In the genomic region with DNA sequence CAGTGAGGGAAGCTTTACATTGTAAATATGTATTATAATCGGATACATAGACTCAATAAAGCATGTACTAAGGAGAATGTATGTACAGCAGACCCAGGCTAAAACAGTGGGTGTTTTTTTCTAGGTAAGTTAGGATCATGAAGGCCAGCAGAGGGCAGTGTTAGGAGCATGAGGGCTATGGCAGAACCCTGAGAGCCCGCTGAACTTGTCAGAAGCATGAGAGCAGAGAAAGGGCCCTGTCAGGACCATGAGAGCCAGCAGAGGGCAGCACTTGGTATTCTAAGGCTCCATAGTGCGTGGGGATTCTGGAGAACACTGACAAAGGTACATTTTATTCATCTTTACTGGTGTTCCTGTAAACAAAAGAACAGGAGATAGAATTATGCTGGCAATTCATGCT, we compare ENCODE assay signal across 8 mouse cellular contexts. TPM values are rescaled to one million over a fixed set of nuclear protein-coding genes. Genes with fewer than 3 reads are reported as not detected.
DNase-seq lines count a peak whose midpoint lies in the region; ATAC-seq and TF ChIP-seq lines count a peak whose summit lies in the region.

No protein-coding gene starts in this region.

- no peak overlapping the region for H3K27ac ChIP-seq in MEL (ENCODE audit: control insufficient read depth, low read depth, low read length)
- H3K27ac ChIP-seq in cerebellum, adult 2 months (ENCODE audit: insufficient read depth, low read length), result no peak overlapping the region
- no peak overlapping the region for H3K27ac ChIP-seq in forebrain, postnatal 0 days (ENCODE audit: low read depth, low read length)
- H3K27ac ChIP-seq in lung, embryonic 14.5 days (ENCODE audit: low read depth), result no peak overlapping the region
- H3K27ac ChIP-seq in thymus, adult 2 months (ENCODE audit: control insufficient read depth, insufficient read depth, low read length), result no peak overlapping the region

- TF ChIP-seq CTCF in MEL (IDR thresholded peaks at IDR 0.05 in 2 of 3, conservative IDR thresholded peaks at IDR 0.05 in 1 of 3; ENCODE audit: control insufficient read depth in 1 of 3, insufficient read depth in 1 of 3, low read depth in 2 of 3, low read length in 3 of 3, poor library complexity in 1 of 3, severe bottlenecking in 1 of 3), result peak; percentile 82 to 94 (median 87)
- peak; percentile 81 for TF ChIP-seq CTCF in cerebellum, adult 2 months (IDR thresholded peaks at IDR 0.05; ENCODE audit: borderline replicate concordance, insufficient read depth, low read depth, low read length)
- TF ChIP-seq CTCF in forebrain, postnatal 0 days (IDR thresholded peaks at IDR 0.05; ENCODE audit: low read depth), result peak; percentile 93
- TF ChIP-seq CTCF in lung, embryonic 14.5 days (IDR thresholded peaks at IDR 0.05; ENCODE audit: low read depth), result peak; percentile 90
- TF ChIP-seq CTCF in thymus, adult 2 months (IDR thresholded peaks at IDR 0.05; ENCODE audit: borderline replicate concordance, control insufficient read depth, extremely low read depth, insufficient read depth, low read length, poor library complexity), result peak; percentile 86; the same call in 1 of the 2 replicates

- H3K9ac ChIP-seq in MEL (ENCODE audit: control insufficient read depth, low read depth, low read length, poor library complexity, severe bottlenecking), result no peak overlapping the region
- no peak overlapping the region for H3K9ac ChIP-seq in forebrain, postnatal 0 days
- H3K9ac ChIP-seq in lung, embryonic 14.5 days, result no peak overlapping the region

- H3K27me3 ChIP-seq in MEL (ENCODE audit: control insufficient read depth in 1 of 2, insufficient read depth in 2 of 2, low read length in 2 of 2), result no peaks in the 10 kb centered on the region
- H3K27me3 ChIP-seq in cerebellum, adult 2 months (ENCODE audit: control insufficient read depth, insufficient read depth, low read length), result no peaks in the 10 kb centered on the region
- no peaks in the 10 kb centered on the region for H3K27me3 ChIP-seq in forebrain, postnatal 0 days (ENCODE audit: insufficient read depth, low read length)
- H3K27me3 ChIP-seq in lung, embryonic 14.5 days (ENCODE audit: insufficient read depth, low read length), result no peaks in the 10 kb centered on the region
- no peaks in the 10 kb centered on the region for H3K27me3 ChIP-seq in thymus, adult 2 months (ENCODE audit: control insufficient read depth, insufficient read depth, low read length)

- TF ChIP-seq EP300 in MEL (IDR thresholded peaks at IDR 0.05; ENCODE audit: low read depth in 1 of 2, low read length in 2 of 2), result no peak

- H3K4me2 ChIP-seq in forebrain, postnatal 0 days (ENCODE audit: low read depth), result no peak overlapping the region
- no peak overlapping the region for H3K4me2 ChIP-seq in lung, embryonic 14.5 days

- no peak for TF ChIP-seq RAD21 in MEL (IDR thresholded peaks at IDR 0.05; ENCODE audit: low read depth, low read length)

- peaks cover 2 to 7% of the 10 kb centered on the region in 2 experiments; a peak in 2 of 4 replicates for H3K4me1 ChIP-seq in MEL (ENCODE audit: control insufficient read depth in 1 of 2, insufficient read depth in 2 of 2, low read length in 2 of 2)
- no peaks in the 10 kb centered on the region for H3K4me1 ChIP-seq in cerebellum, adult 2 months (ENCODE audit: control insufficient read depth, insufficient read depth, low read length)
- H3K4me1 ChIP-seq in forebrain, postnatal 0 days (ENCODE audit: insufficient read depth), result peaks cover 15% of the 10 kb centered on the region
- peaks cover 5% of the 10 kb centered on the region; the same call in 1 of the 2 replicates for H3K4me1 ChIP-seq in lung, embryonic 14.5 days (ENCODE audit: insufficient read depth)
- H3K4me1 ChIP-seq in thymus, adult 2 months (replicated peaks; ENCODE audit: control insufficient read depth, insufficient read depth, low read length), result peaks cover 5% of the 10 kb centered on the region

- H3K9me3 ChIP-seq in MEL (replicated peaks; ENCODE audit: insufficient read depth, low read length), result no peaks in the 10 kb centered on the region
- H3K9me3 ChIP-seq in forebrain, postnatal 0 days (ENCODE audit: low read length), result no peaks in the 10 kb centered on the region
- no peaks in the 10 kb centered on the region for H3K9me3 ChIP-seq in lung, embryonic 14.5 days (ENCODE audit: low read depth, low read length)

- H3K79me2 ChIP-seq in MEL (ENCODE audit: control insufficient read depth, insufficient read depth, low read length, poor library complexity), result peaks cover 24% of the 10 kb centered on the region

- TF ChIP-seq POLR2A in MEL (IDR thresholded peaks at IDR 0.05; ENCODE audit: control insufficient read depth in 1 of 2, insufficient read depth in 1 of 2, low read depth in 1 of 2, low read length in 2 of 2, poor library complexity in 1 of 2), result peak in 1 of 2 experiments; percentile 67; a peak in 1 of 4 replicates
- no peak for TF ChIP-seq POLR2A in cerebellum, adult 2 months (IDR thresholded peaks at IDR 0.05; ENCODE audit: borderline replicate concordance, insufficient read depth, low read length)
- TF ChIP-seq POLR2A in thymus, adult 2 months (IDR thresholded peaks at IDR 0.05; ENCODE audit: control insufficient read depth, extremely low read depth, insufficient read depth, low read length, poor library complexity), result no peak

- DNase-seq in MEL (ENCODE audit: low read depth, low spot score), result peak; percentile 97
- DNase-seq in cerebellum, adult 2 months, result peak; percentile 84 to 85
- peak; percentile 96 for DNase-seq in forebrain, postnatal 0 days
- DNase-seq in layer of hippocampus, adult 8-10 months (ENCODE audit: low spot score in 2 of 2), result peak; percentile 86 to 93
- peak; percentile 98 for DNase-seq in lung, embryonic 14.5 days
- peak; percentile 81 for DNase-seq in ovary, adult 18-20 months (ENCODE audit: low spot score)
- peak; percentile 92 for DNase-seq in thymus, adult 2 months

- H3K36me3 ChIP-seq in MEL (ENCODE audit: control insufficient read depth in 1 of 2, insufficient read depth in 2 of 2, low read length in 2 of 2), result peaks cover 9 to 17% of the 10 kb centered on the region in 2 experiments
- H3K36me3 ChIP-seq in forebrain, postnatal 0 days (ENCODE audit: insufficient read depth), result peaks cover 16% of the 10 kb centered on the region; the same call in 1 of the 2 replicates
- H3K36me3 ChIP-seq in lung, embryonic 14.5 days (ENCODE audit: insufficient read depth), result peaks cover 33% of the 10 kb centered on the region
- peaks cover 14% of the 10 kb centered on the region for H3K36me3 ChIP-seq in thymus, adult 2 months (ENCODE audit: control insufficient read depth, insufficient read depth, low read length)

- 12% methylated on average over 3 of the region's 3 CpGs for WGBS in cerebellum, adult 2 months
- WGBS in forebrain, postnatal 0 days, result 6% methylated on average over 3 of the region's 3 CpGs
- 6% methylated on average over 3 of the region's 3 CpGs for WGBS in lung, embryonic 14.5 days
- 8% methylated on average over 3 of the region's 3 CpGs for WGBS in thymus, adult 2 months

- H3K4me3 ChIP-seq in MEL (ENCODE audit: control insufficient read depth in 1 of 2, insufficient read depth in 1 of 2, low read depth in 2 of 2, low read length in 2 of 2), result no peak overlapping the region
- H3K4me3 ChIP-seq in cerebellum, adult 2 months (replicated peaks; ENCODE audit: insufficient read depth, low read depth, low read length), result no peak overlapping the region
- no peak overlapping the region for H3K4me3 ChIP-seq in forebrain, postnatal 0 days (ENCODE audit: low read depth, low read length)
- no peak overlapping the region for H3K4me3 ChIP-seq in lung, embryonic 14.5 days (ENCODE audit: low read depth, low read length)
- no peak overlapping the region for H3K4me3 ChIP-seq in thymus, adult 2 months (ENCODE audit: control insufficient read depth, insufficient read depth, low read length)

- peak; percentile 88 for ATAC-seq in forebrain, postnatal 0 days
- ATAC-seq in hematopoietic stem cell, adult 5-6 weeks (replicated peaks in 1 of 2; ENCODE audit: insufficient read depth in 1 of 2, low FRiP score in 2 of 2, low TSS enrichment in 1 of 2, low read depth in 1 of 2, poor library complexity in 2 of 2, severe bottlenecking in 2 of 2), result peak; percentile 79 to 84
- peak; percentile 73 for ATAC-seq in lung, embryonic 14.5 days (ENCODE audit: insufficient read depth)

RNA-seq across cellular contexts. Expression of a gene that starts 4.4 kb away (rescaled TPM):
- 124 and 141 TPM in 2 replicates for total RNA-seq in MEL (2012; rRNA removed)
- polyA plus RNA-seq in MEL (2012; ENCODE audit: insufficient read depth in 1 of 2, insufficient read length in 2 of 2, low read depth in 1 of 2, low replicate concordance in 2 of 2, missing spikeins in 1 of 2), result 100 to 1,000 TPM; 139 to 163 TPM
- polyA plus RNA-seq in cerebellum, adult 2 months (2012; rRNA removed), result 166 and 175 TPM in 2 replicates
- 122 and 147 TPM in 2 replicates for total RNA-seq in forebrain, postnatal 0 days (2014; rRNA removed)
- 110 and 111 TPM in 2 replicates for polyA plus RNA-seq in forebrain, postnatal 0 days (2015; fragmentation: Nextera tagmentation; extraction: Ambion mirVana)
- total RNA-seq in hematopoietic stem cell, adult 5-6 weeks (2017), result 115 and 142 TPM in 2 replicates
- 100 to 1,000 TPM; 155 to 166 (median 160) TPM for total RNA-seq in layer of hippocampus, adult 8-10 months (2022)
- 132 and 135 TPM in 2 replicates for polyA plus RNA-seq in lung, embryonic 14.5 days (2014; fragmentation: Nextera tagmentation; extraction: Ambion mirVana)
- polyA plus RNA-seq in thymus, adult 2 months (2012; rRNA removed), result 36.2 and 51.5 TPM in 2 replicates

RNA-seq across cellular contexts. Expression of a gene that starts 4.4 kb away (rescaled TPM):
- 1,600 and 1,846 TPM in 2 replicates for total RNA-seq in MEL (2012; rRNA removed)
- polyA plus RNA-seq in MEL (2012; ENCODE audit: insufficient read depth in 1 of 2, insufficient read length in 2 of 2, low read depth in 1 of 2, low replicate concordance in 2 of 2, missing spikeins in 1 of 2), result 1,000 to 10,000 TPM; 1,696 to 2,991 TPM
- 279 and 319 TPM in 2 replicates for polyA plus RNA-seq in cerebellum, adult 2 months (2012; rRNA removed)
- total RNA-seq in forebrain, postnatal 0 days (2014; rRNA removed), result 769 and 814 TPM in 2 replicates
- polyA plus RNA-seq in forebrain, postnatal 0 days (2015; fragmentation: Nextera tagmentation; extraction: Ambion mirVana), result 477 and 542 TPM in 2 replicates
- total RNA-seq in hematopoietic stem cell, adult 5-6 weeks (2017), result 3,431 and 3,774 TPM in 2 replicates
- 100 to 1,000 TPM; 310 to 454 (median 387) TPM for total RNA-seq in layer of hippocampus, adult 8-10 months (2022)
- polyA plus RNA-seq in lung, embryonic 14.5 days (2014; fragmentation: Nextera tagmentation; extraction: Ambion mirVana), result 660 and 695 TPM in 2 replicates
- polyA plus RNA-seq in thymus, adult 2 months (2012; rRNA removed), result 602 and 607 TPM in 2 replicates

RNA-seq across cellular contexts. Expression of a gene that starts 33.3 kb away (rescaled TPM):
- total RNA-seq in MEL (2012; rRNA removed), result not detected in 2 replicates
- polyA plus RNA-seq in MEL (2012; ENCODE audit: insufficient read depth in 1 of 2, insufficient read length in 2 of 2, low read depth in 1 of 2, low replicate concordance in 2 of 2, missing spikeins in 1 of 2), result under 1 TPM in 1 of 2 experiments, not detected in 1; 0.04 TPM
- 0.20 and 0.36 TPM in 2 replicates for polyA plus RNA-seq in cerebellum, adult 2 months (2012; rRNA removed)
- 0.62 and 0.95 TPM in 2 replicates for total RNA-seq in forebrain, postnatal 0 days (2014; rRNA removed)
- 0.45 and 0.47 TPM in 2 replicates for polyA plus RNA-seq in forebrain, postnatal 0 days (2015; fragmentation: Nextera tagmentation; extraction: Ambion mirVana)
- total RNA-seq in hematopoietic stem cell, adult 5-6 weeks (2017), result not detected in 2 replicates
- total RNA-seq in layer of hippocampus, adult 8-10 months (2022), result under 1 TPM; 0.31 to 0.74 (median 0.67) TPM
- polyA plus RNA-seq in lung, embryonic 14.5 days (2014; fragmentation: Nextera tagmentation; extraction: Ambion mirVana), result not detected in 2 replicates
- 0.57 and 1.0 TPM in 2 replicates for polyA plus RNA-seq in thymus, adult 2 months (2012; rRNA removed)
